Mouse (Mus musculus) cortical plate, adult 2 months (tissue): ENCODE results near the gene Ap4e1.

ENCODE experiments used
- CTCF ChIP-seq: fragments of 200-500 bp; IDR thresholded peaks from 2 replicates; pipeline ENCODE4 v1.5.1; 2011; ENCODE audit warnings: mild to moderate bottlenecking, control low read depth, low read length; ENCODE audit not compliant: insufficient read depth; ENCODE audit errors: extremely low read depth
- POLR2A ChIP-seq: fragments of 200-500 bp; IDR thresholded peaks from 2 replicates; pipeline ENCODE4 v1.6.1; 2011; ENCODE audit warnings: mild to moderate bottlenecking, low read length, control low read depth; ENCODE audit not compliant: insufficient read depth; ENCODE audit errors: extremely low read depth

DNA sequence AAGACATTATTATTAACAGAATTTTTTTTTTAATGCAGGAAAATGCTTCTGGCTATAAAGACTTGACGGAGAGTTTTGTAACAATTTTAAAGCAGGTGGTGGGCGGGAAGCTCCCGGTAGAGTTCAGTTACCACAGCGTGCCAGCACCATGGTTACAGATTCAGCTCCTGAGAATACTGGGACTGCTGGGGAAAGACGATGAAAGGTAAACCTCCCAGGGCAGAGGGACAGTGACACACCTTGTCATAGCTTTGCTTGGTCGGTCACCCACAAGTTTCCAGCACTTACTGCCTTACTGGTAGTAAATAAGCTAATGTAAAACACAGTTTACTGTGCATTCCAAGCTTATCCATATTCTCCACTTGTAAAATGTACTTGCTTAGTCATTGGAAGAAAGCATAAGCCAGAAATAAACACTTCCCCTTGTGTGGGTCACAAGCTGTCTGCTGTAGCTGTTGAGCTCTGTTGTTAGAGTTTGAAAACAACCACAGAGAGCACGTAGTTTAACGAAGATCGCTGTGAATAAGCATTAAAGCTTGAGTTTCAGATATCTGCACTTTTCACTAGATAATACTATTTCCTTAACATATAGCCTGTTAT is 26.6 kb downstream of the Ap4e1 start:
- TF ChIP-seq CTCF (no peak), POLR2A (no peak)
